Mouse (Mus musculus) MEL (cell line): ENCODE data around the gene Gm28635. TPM values are rescaled to one million over a fixed set of nuclear protein-coding genes. Genes with fewer than 3 reads are reported as not detected.

Experiments
- DNase-seq: peaks from one replicate; pipeline ENCODE4 v3.0.0; 2011; ENCODE audit warnings: low read depth, low spot score
- H3K27ac ChIP-seq: 2 replicates; pipeline ENCODE4 v1.5.1; 2012; ENCODE audit warnings: low read depth, mild to moderate bottlenecking, control low read depth, low read length, moderate library complexity; ENCODE audit not compliant: control insufficient read depth
- H3K27me3 ChIP-seq, 2 experiments: fragments of 150-350 bp in 1 of 2; sonication (generic) in 1 of 2; 2 replicates each; pipeline ENCODE4 v1.6.1; 2012; ENCODE audit warnings: low read length in 2 of 2, mild to moderate bottlenecking in 2 of 2, improper control_type of control experiment in 1 of 2, moderate library complexity in 1 of 2; ENCODE audit not compliant: insufficient read depth in 2 of 2, control insufficient read depth in 1 of 2
- H3K36me3 ChIP-seq, 2 experiments: 2 replicates each; pipeline ENCODE4 v1.6.1; 2012 to 2014; ENCODE audit warnings: low read length in 2 of 2, improper control_type of control experiment in 1 of 2, inconsistent platforms in 1 of 2, mild to moderate bottlenecking in 1 of 2; ENCODE audit not compliant: insufficient read depth in 2 of 2, control insufficient read depth in 1 of 2
- H3K4me1 ChIP-seq, 2 experiments: fragments of 150-350 bp in 1 of 2; sonication (generic) in 1 of 2; 2 replicates each; pipeline ENCODE4 v1.6.1; 2012; ENCODE audit warnings: low read length in 2 of 2, improper control_type of control experiment in 1 of 2, mild to moderate bottlenecking in 1 of 2; ENCODE audit not compliant: insufficient read depth in 2 of 2, control insufficient read depth in 1 of 2
- H3K4me3 ChIP-seq, 2 experiments: fragments of 150-350 bp in 1 of 2; sonication (generic) in 1 of 2; 2 replicates each; pipeline ENCODE4 v1.5.1; 2012; ENCODE audit warnings: low read depth in 2 of 2, low read length in 2 of 2, mild to moderate bottlenecking in 2 of 2, moderate library complexity in 2 of 2, control low read depth in 1 of 2, improper control_type of control experiment in 1 of 2; ENCODE audit not compliant: control insufficient read depth in 1 of 2, insufficient read depth in 1 of 2
- H3K79me2 ChIP-seq: 2 replicates; pipeline ENCODE4 v1.6.1; 2012; ENCODE audit warnings: mild to moderate bottlenecking, low read length, moderate library complexity; ENCODE audit not compliant: control insufficient read depth, poor library complexity, insufficient read depth
- H3K9ac ChIP-seq: 2 replicates; pipeline ENCODE4 v1.6.1; 2012; ENCODE audit warnings: low read depth, mild to moderate bottlenecking, control low read depth, low read length, moderate library complexity; ENCODE audit not compliant: control insufficient read depth, poor library complexity, severe bottlenecking
- H3K9me3 ChIP-seq: fragments of 150-350 bp; sonication (generic); replicated peaks from 2 replicates; pipeline ENCODE4 v1.6.1; 2012; ENCODE audit warnings: mild to moderate bottlenecking, low read length, improper control_type of control experiment, moderate library complexity; ENCODE audit not compliant: insufficient read depth
- CTCF ChIP-seq, 3 experiments: IDR thresholded peaks in 2 of 3; conservative IDR thresholded peaks in 1 of 3; 2 replicates each; pipeline ENCODE4 v1.5.1; 2011 to 2012; ENCODE audit warnings: low read length in 3 of 3, low read depth in 2 of 3, mild to moderate bottlenecking in 2 of 3, improper control_type of control experiment in 1 of 3, inconsistent platforms in 1 of 3, mixed read lengths in 1 of 3, moderate library complexity in 1 of 3; ENCODE audit not compliant: control insufficient read depth in 1 of 3, insufficient read depth in 1 of 3, poor library complexity in 1 of 3, severe bottlenecking in 1 of 3
- ELF1 ChIP-seq: IDR thresholded peaks from 2 replicates; pipeline ENCODE4 v1.6.1; 2014; ENCODE audit warnings: low read depth, mild to moderate bottlenecking, inconsistent platforms, low read length, improper control_type of control experiment, moderate library complexity
- ETS1 ChIP-seq: IDR thresholded peaks from 2 replicates; pipeline ENCODE4 v1.6.1; 2012; ENCODE audit warnings: low read depth, mild to moderate bottlenecking, inconsistent platforms, low read length, improper control_type of control experiment, moderate library complexity
- HCFC1 ChIP-seq: IDR thresholded peaks from 2 replicates; pipeline ENCODE4 v1.6.1; 2012; ENCODE audit warnings: low read depth, mild to moderate bottlenecking, inconsistent platforms, low read length, improper control_type of control experiment, moderate library complexity
- JUND ChIP-seq: IDR thresholded peaks from 2 replicates; pipeline ENCODE4 v1.6.1; 2011; ENCODE audit warnings: low read depth, mild to moderate bottlenecking, improper control_type of control experiment, low read length
- KAT2A ChIP-seq: conservative IDR thresholded peaks from 2 replicates; pipeline ENCODE4 v1.6.1; 2012; ENCODE audit warnings: low read depth, low read length, improper control_type of control experiment, inconsistent platforms
- MAX ChIP-seq: IDR thresholded peaks from 2 replicates; pipeline ENCODE4 v1.6.1; 2011; ENCODE audit warnings: low read length, improper control_type of control experiment
- MXI1 ChIP-seq: IDR thresholded peaks from 2 replicates; pipeline ENCODE4 v1.6.1; 2011; ENCODE audit warnings: mild to moderate bottlenecking, low read depth, low read length, improper control_type of control experiment
- MYC ChIP-seq: IDR thresholded peaks from 2 replicates; pipeline ENCODE4 v1.6.1; 2011; ENCODE audit warnings: low read depth, mild to moderate bottlenecking, low read length, improper control_type of control experiment, moderate library complexity
- POLR2AphosphoS2 ChIP-seq: IDR thresholded peaks from 2 replicates; pipeline ENCODE4 v1.6.1; 2011; ENCODE audit warnings: low read length, improper control_type of control experiment
- POLR2AphosphoS5 ChIP-seq: IDR thresholded peaks from 2 replicates; pipeline ENCODE4 v1.6.1; 2012; ENCODE audit warnings: low read depth, borderline replicate concordance, mild to moderate bottlenecking, inconsistent platforms, low read length, moderate library complexity, mixed read lengths
- SMC3 ChIP-seq: IDR thresholded peaks from 2 replicates; pipeline ENCODE4 v1.6.1; 2011; ENCODE audit warnings: low read depth, low read length, improper control_type of control experiment
- UBTF ChIP-seq: IDR thresholded peaks from 2 replicates; pipeline ENCODE4 v1.6.1; 2012; ENCODE audit warnings: low read depth, mild to moderate bottlenecking, inconsistent platforms, low read length, improper control_type of control experiment, moderate library complexity, borderline replicate concordance; ENCODE audit not compliant: insufficient read depth
- USF1 ChIP-seq: IDR thresholded peaks from 2 replicates; pipeline ENCODE4 v1.6.1; 2014; ENCODE audit warnings: low read depth, mild to moderate bottlenecking, inconsistent platforms, low read length, improper control_type of control experiment, moderate library complexity
- USF2 ChIP-seq, 2 experiments: IDR thresholded peaks; 2 replicates each; pipeline ENCODE4 v1.6.1; 2011 to 2012; ENCODE audit warnings: improper control_type of control experiment in 2 of 2, low read length in 2 of 2, borderline replicate concordance in 1 of 2, inconsistent platforms in 1 of 2, low read depth in 1 of 2, mild to moderate bottlenecking in 1 of 2; ENCODE audit not compliant: insufficient read depth in 1 of 2
- ZC3H11A ChIP-seq: IDR thresholded peaks from 2 replicates; pipeline ENCODE4 v1.6.1; 2012; ENCODE audit warnings: low read depth, mild to moderate bottlenecking, inconsistent platforms, low read length, improper control_type of control experiment
- ZMIZ1 ChIP-seq: IDR thresholded peaks from 2 replicates; pipeline ENCODE4 v1.6.1; 2012; ENCODE audit warnings: low read depth, mild to moderate bottlenecking, inconsistent platforms, low read length, improper control_type of control experiment, moderate library complexity
- ZNF384 ChIP-seq: IDR thresholded peaks from 2 replicates; pipeline ENCODE4 v1.6.1; 2012; ENCODE audit warnings: low read depth, mild to moderate bottlenecking, inconsistent platforms, low read length, improper control_type of control experiment
- polyA plus RNA-seq, 2 experiments: library from polyadenylated mRNA; stranded (reverse) in 1 of 2; unstranded in 1 of 2; fragments of >175 nt in 1 of 2; fragments of >200 nt in 1 of 2; gene quantifications; 2 replicates each; pipeline versions ENCODE4 v1.2.1 to v1.2.4; 2012; ENCODE audit warnings: low replicate concordance in 2 of 2, low read depth in 1 of 2; ENCODE audit not compliant: insufficient read length in 2 of 2, insufficient read depth in 1 of 2, missing spikeins in 1 of 2
- total RNA-seq: library from RNA; depleted of rRNA; stranded (reverse); fragments of 300-350 nt; gene quantifications from 2 replicates; pipeline ENCODE4 v1.2.3, GENCODE M21; 2012

Gm28635 gene
- total and polyA plus RNA-seq, 3 experiments, result 0.19 TPM; not detected in 2

DNA sequence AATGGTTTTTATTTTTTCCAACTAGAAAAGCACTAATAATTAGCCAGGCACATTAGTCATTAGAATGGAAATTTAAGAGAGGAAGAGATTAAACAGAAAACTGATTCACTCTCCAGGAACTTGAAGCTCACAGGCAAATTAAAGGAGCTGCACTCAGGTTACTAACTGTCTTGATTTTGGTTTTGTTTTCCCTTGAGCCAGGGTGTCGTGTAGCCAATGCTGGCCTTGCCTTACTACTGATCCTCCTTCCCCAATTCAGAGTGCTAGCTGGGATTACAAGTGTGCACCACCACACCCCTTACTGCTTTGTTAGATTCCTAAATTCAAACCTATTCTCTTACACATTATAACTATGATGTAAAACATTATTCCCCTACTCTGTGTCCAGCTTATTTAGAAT is 70.0 kb downstream of the Gm28635 start:
- H3K4me1 ChIP-seq, result no peaks in the 10 kb centered on the region
- H3K36me3 ChIP-seq, result peaks cover 0 to 30% of the 10 kb centered on the region in 2 experiments; a peak in 2 of 4 replicates
- no peaks in the 10 kb centered on the region for H3K9me3 ChIP-seq
- TF ChIP-seq JUND, result no peak
- TF ChIP-seq HCFC1, result no peak
- TF ChIP-seq USF1, result no peak
- TF ChIP-seq MXI1, result no peak
- no peak for TF ChIP-seq MAX
- TF ChIP-seq SMC3, result no peak
- TF ChIP-seq ZMIZ1, result no peak
- no peak for TF ChIP-seq ELF1
- no peak for TF ChIP-seq USF2 (IDR thresholded peaks at IDR 0.05; ENCODE audit: borderline replicate concordance in 1 of 2, insufficient read depth in 1 of 2, low read depth in 1 of 2, low read length in 2 of 2)
- TF ChIP-seq POLR2AphosphoS5, result no peak
- TF ChIP-seq KAT2A, result no peak
- no peak for TF ChIP-seq ZC3H11A
- no peak for TF ChIP-seq POLR2AphosphoS2
- H3K79me2 ChIP-seq, result no peaks in the 10 kb centered on the region
- H3K27me3 ChIP-seq, result no peaks in the 10 kb centered on the region
- H3K9ac ChIP-seq, result no peak overlapping the region
- H3K4me3 ChIP-seq, result no peak overlapping the region
- H3K27ac ChIP-seq, result no peak overlapping the region
- DNase-seq, result no peak

DNA sequence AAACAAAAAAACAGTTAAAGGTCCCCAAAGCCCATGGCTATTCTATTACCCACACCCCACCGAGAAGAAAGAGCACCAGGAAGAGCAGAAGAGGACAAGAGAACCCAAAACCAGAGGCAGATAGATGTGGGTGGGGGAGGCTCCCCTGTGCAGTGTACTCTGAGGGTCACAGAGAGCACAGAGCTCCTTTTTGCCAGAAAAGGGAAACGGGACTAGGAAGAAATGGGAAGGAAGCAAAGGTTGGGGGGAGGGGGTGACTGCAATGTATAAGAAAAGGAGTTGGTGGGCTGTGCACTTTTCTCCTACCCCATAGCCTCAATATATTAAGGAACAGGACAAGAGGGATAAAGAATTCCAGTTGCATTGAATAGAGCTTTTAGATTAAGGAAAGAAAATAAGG is 76.9 kb downstream of the Gm28635 start:
- Histone ChIP-seq H3K4me1 (no peaks in the 10 kb centered on the region), H3K4me3 (no peak overlapping the region), H3K27ac (no peak overlapping the region), H3K27me3 (no peaks in the 10 kb centered on the region), H3K79me2 (no peaks in the 10 kb centered on the region), H3K9me3 (no peaks in the 10 kb centered on the region), H3K36me3 (peaks cover 0 to 7% of the 10 kb centered on the region in 2 experiments; a peak in 2 of 4 replicates), H3K9ac (no peak overlapping the region)
- DNase-seq, result no peak
- TF ChIP-seq MYC, result no peak
- no peak for TF ChIP-seq ETS1
- TF ChIP-seq MXI1, result no peak
- no peak for TF ChIP-seq ELF1
- no peak for TF ChIP-seq POLR2AphosphoS2
- no peak for TF ChIP-seq KAT2A
- TF ChIP-seq ZNF384, result no peak
- TF ChIP-seq ZMIZ1, result no peak
- no peak for TF ChIP-seq MAX
- no peak for TF ChIP-seq CTCF (IDR thresholded peaks at IDR 0.05 in 2 of 3, conservative IDR thresholded peaks at IDR 0.05 in 1 of 3; ENCODE audit: control insufficient read depth in 1 of 3, insufficient read depth in 1 of 3, low read depth in 2 of 3, low read length in 3 of 3, poor library complexity in 1 of 3, severe bottlenecking in 1 of 3)
- TF ChIP-seq UBTF, result no peak
